Mouse (Mus musculus) hindlimb bud, embryonic 11.5 days (tissue): ENCODE data around the gene Slc27a1.

Experiments
- DNase-seq: peaks from one replicate; pipeline ENCODE4 v3.0.0-alpha.2; 2012; ENCODE audit warnings: low read depth, low spot score; ENCODE audit errors: extremely low spot score

Gene Slc27a1

DNA sequence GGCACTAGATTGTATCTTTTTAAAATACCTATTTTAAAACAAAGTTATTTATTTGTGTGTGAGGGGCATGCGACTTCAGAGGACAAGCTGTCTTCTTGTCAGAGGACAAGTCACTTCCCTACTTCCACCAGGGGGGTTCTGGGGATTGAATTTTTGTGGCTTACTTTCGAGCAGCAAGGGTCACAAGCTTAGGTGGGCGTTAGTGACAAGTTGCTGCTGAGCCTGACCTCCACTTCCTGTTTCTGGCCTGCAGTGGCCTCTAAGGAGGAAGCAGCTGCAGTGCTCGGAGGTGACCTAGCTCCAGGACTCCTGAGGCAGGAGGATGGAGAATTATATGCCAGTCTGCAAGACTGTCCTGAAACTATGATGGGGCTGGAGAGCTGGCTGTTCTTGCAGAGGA, 44.7 kb downstream of the Slc27a1 start:
- no peak for DNase-seq

DNA sequence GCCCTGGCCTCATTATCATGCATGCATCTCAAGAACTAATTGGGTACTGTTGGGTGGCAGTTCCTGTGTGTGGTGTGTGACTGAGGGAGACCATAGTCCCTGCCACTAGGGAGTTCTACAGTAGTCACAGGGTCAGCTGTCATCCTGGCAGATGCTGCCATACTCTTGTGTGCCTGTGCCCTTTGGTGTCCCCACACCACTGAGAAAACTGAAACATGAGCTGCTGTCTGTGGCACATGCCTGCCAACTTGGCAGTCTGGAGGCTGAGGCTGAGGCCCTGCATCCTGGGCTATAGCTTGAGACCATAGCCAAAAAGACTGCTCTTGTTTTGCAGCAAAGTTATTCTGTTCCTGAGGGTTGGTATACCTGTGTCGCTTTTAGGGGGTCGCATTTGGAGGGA, 51.1 kb downstream of the Slc27a1 start:
- DNase-seq = no peak

DNA sequence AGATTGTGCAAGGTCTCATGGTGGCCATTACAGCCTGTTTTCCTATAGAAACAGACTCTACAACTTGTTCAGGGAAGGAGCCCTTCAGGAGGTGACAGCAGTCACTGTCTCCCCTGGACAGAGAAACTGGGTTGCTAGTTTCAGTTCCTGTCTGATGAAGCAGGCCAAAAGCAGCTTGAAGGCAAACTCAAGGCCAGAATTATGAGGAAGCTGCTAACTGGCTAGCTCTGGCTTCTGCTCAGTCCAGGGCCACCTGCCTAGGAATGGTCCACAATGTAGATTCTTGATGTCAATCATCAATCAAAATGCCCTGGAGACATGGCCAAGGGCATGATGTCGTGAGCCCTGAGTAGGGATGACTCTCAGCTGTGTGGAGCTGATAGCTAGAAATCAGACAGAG, 56.4 kb downstream of the Slc27a1 start:
- DNase-seq = no peak

DNA sequence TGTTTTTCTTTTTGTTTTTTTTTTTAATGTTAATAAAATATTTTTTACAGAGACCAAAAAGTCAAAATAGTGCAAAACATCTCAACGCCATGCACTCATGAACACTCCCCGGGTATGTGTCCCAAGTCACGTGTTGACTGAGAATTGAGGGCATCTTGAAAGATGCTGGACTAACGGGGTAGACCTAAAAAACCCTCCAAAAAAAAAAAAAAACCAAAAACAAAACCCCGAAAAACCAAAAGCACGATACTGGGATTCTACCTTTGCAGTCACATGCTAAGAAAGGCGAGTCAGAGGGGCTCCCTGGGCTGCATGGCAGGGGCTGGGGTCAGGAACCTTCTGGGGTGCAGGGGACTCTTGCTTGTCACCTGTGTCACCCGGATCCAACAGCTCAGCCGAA, 58.1 kb downstream of the Slc27a1 start:
- no peak for DNase-seq

DNA sequence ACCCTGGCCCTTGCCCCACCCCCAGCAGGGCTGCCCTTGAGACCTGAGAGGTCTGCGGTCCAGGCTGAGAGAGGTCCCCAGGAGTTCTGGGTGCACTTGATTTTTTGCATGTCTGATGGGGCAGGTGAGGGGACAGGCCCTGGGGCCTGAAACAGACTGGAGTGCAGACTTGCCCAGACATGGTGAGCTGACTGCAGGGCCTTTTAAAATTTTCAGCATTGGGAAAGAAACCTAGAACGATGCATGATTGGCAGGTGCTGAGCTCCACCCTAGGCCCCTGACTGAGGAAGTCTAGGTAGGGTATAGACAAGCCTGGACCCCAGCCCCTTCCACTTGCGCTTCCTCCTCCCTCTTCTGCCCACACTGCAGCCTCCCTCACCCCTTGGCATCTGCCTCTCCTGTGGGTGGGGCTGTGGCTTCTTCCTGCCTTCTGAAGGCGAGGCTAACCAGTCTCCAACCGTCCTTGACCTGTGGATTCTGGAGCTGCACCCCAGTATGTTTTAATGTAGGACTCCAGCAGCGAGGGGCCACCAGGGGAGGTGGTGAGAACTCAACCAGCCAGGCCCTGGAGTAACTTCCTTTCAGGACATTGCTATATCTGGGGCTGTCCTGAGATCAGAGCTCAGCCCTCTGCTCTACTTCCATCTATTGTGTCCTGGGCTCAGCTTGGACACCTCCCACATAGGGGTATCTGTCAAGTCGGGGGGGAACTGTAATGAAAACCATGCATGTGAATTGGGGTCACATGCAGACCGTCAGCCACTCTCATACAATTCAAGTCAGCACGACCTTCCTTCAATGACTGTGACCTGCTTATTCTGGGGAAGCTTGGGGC, 58.8 kb downstream of the Slc27a1 start:
- DNase-seq = no peak

DNA sequence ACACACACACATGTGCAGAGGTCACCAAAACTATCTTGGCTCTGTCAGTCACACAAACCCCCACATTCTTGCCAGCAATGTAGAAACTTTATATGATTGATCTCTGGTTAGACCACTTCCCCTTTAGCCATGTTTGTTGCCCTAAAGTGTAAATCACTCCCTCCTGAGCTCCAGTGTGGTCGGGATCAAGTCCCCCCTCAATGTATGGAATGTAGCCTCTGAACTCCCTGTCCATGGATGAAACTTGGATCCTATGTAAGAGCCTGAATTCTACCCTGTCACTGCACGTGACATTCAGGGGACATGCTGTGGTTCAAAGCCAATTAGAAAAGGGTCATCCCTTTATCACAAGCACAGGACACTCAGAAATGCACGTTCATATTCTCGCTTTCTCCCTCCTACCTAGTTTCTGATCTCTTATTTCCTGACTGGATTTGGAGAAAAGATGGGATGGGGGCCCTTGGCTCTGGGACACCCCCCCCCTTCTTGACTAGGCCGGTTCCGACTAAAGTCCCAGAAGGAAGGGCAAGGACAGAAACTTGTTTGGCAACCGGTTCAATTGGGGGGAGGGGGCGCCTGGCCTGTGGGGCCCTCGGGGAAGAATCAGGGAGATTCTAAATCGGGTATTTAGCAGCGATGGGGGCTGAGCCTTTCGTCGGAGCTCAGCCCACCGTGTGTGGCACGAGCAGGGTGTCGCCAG, 59.9 kb downstream of the Slc27a1 start:
- DNase-seq = no peak

DNA sequence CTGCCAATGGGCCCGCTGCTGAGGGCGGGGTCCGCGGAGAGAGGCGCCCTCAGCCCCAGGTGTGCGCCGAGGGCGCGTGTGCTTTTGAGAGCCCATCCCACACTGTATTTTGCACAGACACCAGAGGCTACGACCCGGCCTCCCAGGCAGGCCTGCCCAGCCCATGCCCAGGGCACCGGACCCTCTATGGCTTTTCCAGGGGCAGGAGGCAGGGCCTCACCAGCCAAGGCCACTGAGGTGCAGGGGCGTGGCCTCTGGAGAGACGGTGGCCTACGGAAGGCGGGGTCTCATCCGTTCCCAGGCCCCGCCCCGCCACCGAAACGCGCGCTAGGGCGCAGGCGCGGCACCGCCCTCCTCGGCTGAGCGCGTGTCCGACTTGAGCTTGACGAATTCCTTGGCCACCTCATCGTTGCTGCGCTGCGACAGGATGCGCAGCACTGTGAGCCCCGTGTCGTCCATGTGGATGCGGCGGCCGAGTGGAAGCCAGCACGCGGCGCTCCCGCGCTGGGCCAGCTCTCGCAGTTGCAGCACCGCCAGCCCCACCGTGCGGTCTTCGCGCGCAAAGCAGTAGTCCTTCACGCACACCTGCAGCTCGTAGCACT, 60.5 kb downstream of the Slc27a1 start:
- DNase-seq = peak; percentile 63

DNA sequence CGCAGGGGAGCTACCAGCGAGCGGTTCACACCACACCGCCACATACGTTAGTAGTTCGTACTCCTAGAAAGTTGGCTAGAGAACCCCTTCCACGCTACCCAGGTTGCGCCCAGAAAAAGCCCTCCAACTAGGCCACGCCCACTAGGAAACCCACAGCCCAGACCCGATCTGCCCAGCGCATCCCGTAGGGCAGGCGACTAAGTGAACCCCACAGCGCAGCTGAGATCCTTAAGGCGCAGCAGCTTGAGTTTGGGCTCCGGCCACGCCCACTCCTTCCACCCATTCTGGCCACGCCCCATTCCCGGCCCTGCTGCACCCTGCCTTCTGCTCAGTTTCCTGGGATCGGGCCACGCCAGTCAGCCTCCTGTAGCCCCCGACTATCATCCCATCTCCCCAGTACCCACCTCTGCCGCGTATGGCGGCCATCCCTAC, 61.1 kb downstream of the Slc27a1 start:
- no peak for DNase-seq

DNA sequence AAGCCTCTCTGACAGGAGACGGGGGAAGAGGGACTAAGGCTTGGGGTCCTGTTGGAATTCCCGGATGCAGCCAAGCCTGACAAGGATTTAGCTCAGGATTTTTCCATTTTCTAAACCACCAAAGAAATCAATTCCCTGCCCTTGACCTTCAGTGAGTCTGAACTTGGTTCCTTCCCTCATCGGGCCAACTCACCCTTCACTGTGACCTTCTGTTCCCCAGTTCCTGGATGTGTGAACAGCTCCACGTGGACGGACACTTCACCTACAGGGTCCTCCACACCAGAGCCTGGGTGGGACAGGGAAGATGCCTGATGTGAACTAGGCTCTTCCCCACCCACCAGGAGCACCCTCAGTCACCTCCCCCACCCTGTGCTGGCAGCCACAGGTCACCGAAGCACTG, 62.1 kb downstream of the Slc27a1 start:
- DNase-seq = no peak

DNA sequence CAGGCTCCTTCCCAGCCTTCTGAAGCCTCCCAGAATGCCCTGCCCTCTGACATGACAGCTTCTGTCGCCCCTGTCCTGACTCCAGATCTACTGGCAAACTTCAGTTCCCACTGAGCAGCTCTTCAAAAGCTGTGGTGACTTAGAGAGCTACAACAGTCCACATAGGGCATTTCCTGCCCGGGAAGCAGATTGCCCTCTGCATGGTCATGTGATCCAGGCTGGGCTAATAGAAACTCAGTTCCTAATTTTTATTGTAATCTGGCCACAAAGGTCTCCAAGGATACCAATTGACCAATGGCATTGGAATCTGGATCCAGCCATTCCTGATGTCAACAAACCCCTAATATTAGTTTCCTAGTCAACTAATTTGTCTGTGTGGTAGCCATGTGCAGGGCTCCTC, 63.2 kb downstream of the Slc27a1 start:
- no peak for DNase-seq

DNA sequence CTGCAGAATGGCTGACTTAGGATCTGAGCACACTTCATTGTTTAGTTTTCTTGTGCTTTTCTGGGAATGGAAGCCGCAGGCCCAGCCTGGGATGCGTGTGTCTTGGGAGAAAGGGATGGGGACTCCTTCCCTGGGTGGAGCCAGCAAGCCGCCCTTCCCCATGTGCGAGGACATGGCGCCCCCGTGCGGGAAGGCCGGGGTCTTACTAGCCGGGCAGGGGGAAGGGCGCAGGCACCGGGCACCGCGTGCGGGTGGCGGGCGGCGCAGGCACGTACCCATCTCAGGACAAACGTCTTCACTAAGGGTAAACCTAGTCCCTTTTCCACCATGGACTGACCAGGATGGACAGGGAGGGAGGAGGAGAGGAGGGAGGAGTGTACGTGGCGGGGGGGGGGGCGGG, 64.5 kb downstream of the Slc27a1 start:
- DNase-seq = no peak

DNA sequence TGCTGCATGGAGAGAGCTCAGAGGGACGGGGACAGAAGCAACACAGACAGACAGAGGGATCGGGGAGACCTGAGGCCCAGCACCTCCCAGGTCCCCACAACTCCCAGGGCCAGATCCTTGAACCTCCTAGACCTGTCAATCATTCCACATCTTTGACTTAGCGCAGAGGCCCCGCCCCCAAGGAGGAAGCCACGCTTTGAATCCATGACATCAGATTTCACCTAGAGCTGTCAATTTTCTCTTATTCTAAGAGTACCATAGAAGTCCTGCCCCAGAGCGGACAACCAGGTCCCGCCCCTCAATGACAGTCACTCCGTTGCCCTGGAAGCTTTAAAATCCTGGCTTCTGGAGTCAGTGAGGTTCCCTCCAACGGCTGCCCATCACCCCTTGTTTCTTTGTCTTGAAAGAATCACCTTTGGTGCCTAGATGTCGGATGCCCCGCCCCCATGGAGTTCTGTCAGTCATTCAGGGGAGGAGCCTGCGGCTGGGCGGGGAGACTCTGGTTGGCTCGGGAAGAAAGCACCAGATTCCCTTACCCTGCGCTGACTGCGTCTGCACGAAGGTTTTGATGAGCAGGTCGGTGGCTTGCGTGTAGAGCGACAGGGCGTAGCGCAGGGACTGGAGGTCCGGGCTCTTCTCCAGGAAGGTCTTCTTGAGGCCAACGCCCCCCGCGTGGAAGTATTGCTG, 65.4 kb downstream of the Slc27a1 start:
- DNase-seq = no peak
